Mouse (Mus musculus) v-Abl transformed pro-B cells (cell line): ENCODE measurements at regions not wholly inside any gene's neighbourhood (a gene's known extent, or its start where the extent isn't known, plus 50 kb on each side); places are given as distances from the start of the nearest gene placed in this dataset.

Experiments used
- in situ Hi-C, 2 experiments: fragments of 400-800 bp; cut with MboI; formaldehyde crosslinking; loops; one replicate each; pipeline ENCODE4 v1.15.1; 2025; ENCODE audit not compliant: unreplicated experiment in 2 of 2

GRCm38 (mm10) chr16:30827901-30828608, 228.5 kb downstream of the Fam43a start:
- in situ Hi-C loops: no loop called here

- in situ Hi-C loops: no loop called here
Measured at GRCm38 (mm10) chr16:30834561-30834960, 235.0 kb downstream of the Fam43a start.

- in situ Hi-C loops: no loop called here
Measured at GRCm38 (mm10) chr16:30835678-30836077, 236.2 kb downstream of the Fam43a start.

- in situ Hi-C loops: no loop called here
Measured at GRCm38 (mm10) chr16:30842831-30843230, 238.4 kb downstream of the Xxylt1 start.

- in situ Hi-C loops: no loop called here
Measured at GRCm38 (mm10) chr16:30852595-30852994, 228.6 kb downstream of the Xxylt1 start.

GRCm38 (mm10) chr16:30854716-30855115, 226.5 kb downstream of the Xxylt1 start:
- in situ Hi-C loops: no loop called here

GRCm38 (mm10) chr16:30857656-30858055, 223.6 kb downstream of the Xxylt1 start:
- in situ Hi-C loops: no loop called here

GRCm38 (mm10) chr16:30869136-30869909, 211.9 kb downstream of the Xxylt1 start:
- in situ Hi-C loops: no loop called here

GRCm38 (mm10) chr16:30870110-30870509, 211.1 kb downstream of the Xxylt1 start:
- in situ Hi-C loops: loop anchor here in 1 of 2 experiments (10.0 kb wide), 1 partner anchor 275 kb away; the partner anchor contains the start of gene Fam43a

- in situ Hi-C loops: loop anchor here in 1 of 2 experiments (10.0 kb wide), 1 partner anchor 276 kb away; the partner anchor contains the start of gene Fam43a
Measured at GRCm38 (mm10) chr16:30870676-30871075, 210.6 kb downstream of the Xxylt1 start.

GRCm38 (mm10) chr16:30872147-30872546, 209.1 kb downstream of the Xxylt1 start:
- in situ Hi-C loops: loop anchor here in 1 of 2 experiments (10.0 kb wide), 1 partner anchor 277 kb away; the partner anchor contains the start of gene Fam43a

GRCm38 (mm10) chr16:30873493-30874211, 207.6 kb downstream of the Xxylt1 start:
- in situ Hi-C loops: loop anchor here in 1 of 2 experiments (10.0 kb wide), 1 partner anchor 279 kb away; the partner anchor contains the start of gene Fam43a

GRCm38 (mm10) chr16:30875235-30875829, 205.9 kb downstream of the Xxylt1 start:
- in situ Hi-C loops: loop anchor here in 1 of 2 experiments (10.0 kb wide), 1 partner anchor 281 kb away; the partner anchor contains the start of gene Fam43a

GRCm38 (mm10) chr16:30878821-30879220, 202.4 kb downstream of the Xxylt1 start:
- in situ Hi-C loops: loop anchor here in 1 of 2 experiments (10.0 kb wide), 1 partner anchor 284 kb away; the partner anchor contains the start of gene Fam43a

- in situ Hi-C loops: loop anchor here in 1 of 2 experiments (10.0 kb wide), 1 partner anchor 285 kb away; the partner anchor contains the start of gene Fam43a
Measured at GRCm38 (mm10) chr16:30879878-30880277, 201.4 kb downstream of the Xxylt1 start.

GRCm38 (mm10) chr16:30880682-30881081, 200.6 kb downstream of the Xxylt1 start:
- in situ Hi-C loops: no loop called here

- in situ Hi-C loops: no loop called here
Measured at GRCm38 (mm10) chr16:30881186-30881585, 200.0 kb downstream of the Xxylt1 start.

GRCm38 (mm10) chr16:30883490-30884188, 197.6 kb downstream of the Xxylt1 start:
- in situ Hi-C loops: no loop called here

- in situ Hi-C loops: no loop called here
Measured at GRCm38 (mm10) chr16:30884189-30884551, 197.1 kb downstream of the Xxylt1 start.

- in situ Hi-C loops: no loop called here
Measured at GRCm38 (mm10) chr16:30886982-30887381, 194.2 kb downstream of the Xxylt1 start.
